Mouse (Mus musculus) T-cell, adult 66 days (primary cell): ENCODE data around the gene Pdx1. TPM values are rescaled to one million over a fixed set of nuclear protein-coding genes. Genes with fewer than 3 reads are reported as not detected.

Experiments used
- total RNA-seq, 2 experiments: library from RNA; stranded (reverse); gene quantifications; 3 replicates in 1 of 2; 4 replicates in 1 of 2; pipeline ENCODE4 v1.2.4; 2023

Pdx1 gene
- total RNA-seq, result not detected

GRCm38 (mm10) chr5:147269926-147270672 is at the start of gene Pdx1:
Pdx1 (plus strand) TSS chr5:147269959.

GRCm38 (mm10) chr5:147306638-147307397 is 37.1 kb downstream of the Pdx1 start, which contains the start of gene Cdx2:
Cdx2 (minus strand) TSS chr5:147307270.

GRCm38 (mm10) chr5:147322183-147322582 is 52.4 kb downstream of the Pdx1 start, which contains the start of gene Urad:
Urad (minus strand) TSS chr5:147322440.

Other genes with a start within 250 kb of the Pdx1 start
- gene Lnx2, start 193.4 kb upstream of the Pdx1 start, total RNA-seq, result 10 to 100 TPM; 20.8 to 22.7 TPM
- 100 to 1,000 TPM; 114 to 116 TPM for gene Polr1d, start 192.9 kb upstream of the Pdx1 start, total RNA-seq
- not detected for gene Gsx1, start 81.3 kb upstream of the Pdx1 start, total RNA-seq
- not detected for gene Cdx2, start 37.3 kb downstream of the Pdx1 start, total RNA-seq
- gene Urad, start 52.5 kb downstream of the Pdx1 start, total RNA-seq, result not detected
- 1 to 10 TPM; 1.0 to 1.4 TPM for gene Flt3, start 130.5 kb downstream of the Pdx1 start, total RNA-seq
- 100 to 1,000 TPM; 363 to 386 TPM for gene Pan3, start 160.2 kb downstream of the Pdx1 start, total RNA-seq